ENCODE assay signal across 8 mouse cellular contexts in the genomic region with DNA sequence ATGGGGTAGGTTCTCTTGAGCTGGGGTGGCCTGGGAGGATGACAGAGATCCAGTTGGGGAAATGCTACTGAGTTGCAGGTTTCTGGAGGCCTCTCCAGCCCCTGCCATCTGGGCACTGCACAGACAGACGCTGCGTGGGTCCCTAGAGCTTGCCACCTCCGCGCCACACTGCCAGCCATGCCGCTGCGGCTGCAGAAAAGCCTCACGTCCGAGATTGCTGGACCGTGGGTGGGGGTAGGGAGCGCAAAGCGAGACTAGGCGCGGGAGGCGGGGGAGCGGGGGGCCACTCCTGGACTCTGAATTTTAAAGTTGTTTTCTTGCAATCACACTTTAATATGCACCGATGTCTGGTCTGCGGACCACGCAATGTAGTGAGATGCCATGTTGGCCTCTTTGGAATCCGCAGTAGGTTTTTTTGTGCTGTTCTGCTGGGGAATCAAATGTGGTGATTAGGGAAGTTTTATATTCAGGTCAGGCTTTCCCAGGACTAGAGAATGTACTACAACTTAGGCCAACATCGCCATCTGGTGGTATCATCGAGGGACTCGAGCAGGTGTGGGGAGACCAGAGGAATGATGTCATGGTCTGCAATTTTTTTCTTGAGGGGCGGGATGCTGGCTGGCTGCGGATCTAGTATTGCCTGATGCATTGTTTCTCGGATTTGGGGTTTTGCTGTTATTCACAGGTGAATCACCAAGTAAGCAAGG. TPM values are rescaled to one million over a fixed set of nuclear protein-coding genes. Genes with fewer than 3 reads are reported as not detected.
A peak's percentile ranks its signal among the peaks of the same experiment; 100 is the strongest.
DNase-seq lines count a peak whose midpoint lies in the region; ATAC-seq lines count a peak whose summit lies in the region.

No protein-coding gene starts in this region.

- intact Hi-C loops in left cerebral cortex, postnatal 25 days (cut with DNase I) = loop anchor here (1.0 to 10.0 kb wide), 12 partner anchors 115 to 1292 kb away; no protein-coding TSS in a partner anchor

- DNase-seq in adrenal gland, adult 18-20 months (ENCODE audit: low spot score in 2 of 2) = peak; percentile 77 to 88
- DNase-seq in embryo, embryonic 11 days = peak; percentile 94
- DNase-seq in gonadal fat pad, adult 2 months (ENCODE audit: low read depth) = peak; percentile 24
- peak; percentile 92 to 98 for DNase-seq in left cerebral cortex, postnatal 25 days (ENCODE audit: low spot score in 2 of 2)
- peak; percentile 95 for DNase-seq in mesoderm, embryonic 11.5 days (ENCODE audit: low read depth, low spot score)
- DNase-seq in right cerebral cortex, postnatal 25 days = peak; percentile 90
- peak; percentile 86 to 87 for DNase-seq in urinary bladder, postnatal 36 days (ENCODE audit: low spot score in 2 of 2)

- peak overlapping the region; percentile 64 for H3K9ac ChIP-seq in intestine, embryonic 16.5 days (ENCODE audit: low read depth, low read length)

- peak overlapping the region; percentile 89 for H3K4me2 ChIP-seq in intestine, embryonic 16.5 days (ENCODE audit: low read depth, low read length)

- WGBS in intestine, embryonic 16.5 days = 3% methylated on average over 25 of the region's 25 CpGs

- no peak overlapping the region for H3K27ac ChIP-seq in intestine, embryonic 16.5 days (ENCODE audit: low read length)

- H3K9me3 ChIP-seq in intestine, embryonic 16.5 days (ENCODE audit: control insufficient read depth, low read length) = no peaks in the 10 kb centered on the region

- peaks cover 6% of the 10 kb centered on the region; the same call in 1 of the 2 replicates for H3K4me1 ChIP-seq in intestine, embryonic 16.5 days (ENCODE audit: control insufficient read depth, insufficient read depth, low read length)

- H3K36me3 ChIP-seq in intestine, embryonic 16.5 days (ENCODE audit: control insufficient read depth, insufficient read depth, low read length) = no peaks in the 10 kb centered on the region

- ATAC-seq in intestine, embryonic 16.5 days = peak; percentile 95

- H3K27me3 ChIP-seq in intestine, embryonic 16.5 days (replicated peaks; ENCODE audit: control insufficient read depth, insufficient read depth, low read length) = no peaks in the 10 kb centered on the region

- peak overlapping the region; percentile 48 for H3K4me3 ChIP-seq in intestine, embryonic 16.5 days (ENCODE audit: low read length)

RNA-seq across cellular contexts. Expression of a gene that starts 32.6 kb away (rescaled TPM):
- 1 to 10 TPM; 5.0 to 7.4 TPM for total RNA-seq in adrenal gland, adult 18-20 months (2021)
- 7.0 and 9.4 TPM in 2 replicates for polyA plus RNA-seq in gonadal fat pad, adult 2 months (2012; rRNA removed)
- polyA plus RNA-seq in intestine, embryonic 16.5 days (2015; fragmentation: Nextera tagmentation; extraction: Ambion mirVana) = 9.6 and 11.2 TPM in 2 replicates
- total RNA-seq in left cerebral cortex, postnatal 25 days (2021) = 1 to 10 TPM; 7.7 to 9.3 TPM

Comparison
In these comparisons a context has a peak if more than half of its experiments do, and no peak if none do; other contexts are left out.
1. DNase-seq: peak in every context shown above with its lines; median percentile 95 in left cerebral cortex, postnatal 25 days; 95 in mesoderm, embryonic 11.5 days; 94 in embryo, embryonic 11 days; 90 in right cerebral cortex, postnatal 25 days; 86 in urinary bladder, postnatal 36 days; 82 in adrenal gland, adult 18-20 months; 24 in gonadal fat pad, adult 2 months.